Mouse (Mus musculus): Measurements from ENCODE around the gene 4930402K13Rik.

- no peak for TF ChIP-seq EP300 (IDR thresholded peaks at IDR 0.05)
- TF ChIP-seq CTCF (IDR thresholded peaks at IDR 0.05) = no peak
Observed at GRCm38 (mm10) chrX:9139290-9139948, 35.1 kb downstream of the 4930402K13Rik start.
